Mouse (Mus musculus) monocyte, adult 2 months (primary cell): ENCODE data around the gene Mapk8ip2.
A peak's percentile ranks its signal among the peaks of the same experiment; 100 is the strongest.

Experiments used
- DNase-seq, 2 experiments: peaks; one replicate each; pipeline ENCODE4 v3.0.0; 2022; ENCODE audit warnings: low spot score in 2 of 2, low read depth in 1 of 2

Mapk8ip2 gene

DNA sequence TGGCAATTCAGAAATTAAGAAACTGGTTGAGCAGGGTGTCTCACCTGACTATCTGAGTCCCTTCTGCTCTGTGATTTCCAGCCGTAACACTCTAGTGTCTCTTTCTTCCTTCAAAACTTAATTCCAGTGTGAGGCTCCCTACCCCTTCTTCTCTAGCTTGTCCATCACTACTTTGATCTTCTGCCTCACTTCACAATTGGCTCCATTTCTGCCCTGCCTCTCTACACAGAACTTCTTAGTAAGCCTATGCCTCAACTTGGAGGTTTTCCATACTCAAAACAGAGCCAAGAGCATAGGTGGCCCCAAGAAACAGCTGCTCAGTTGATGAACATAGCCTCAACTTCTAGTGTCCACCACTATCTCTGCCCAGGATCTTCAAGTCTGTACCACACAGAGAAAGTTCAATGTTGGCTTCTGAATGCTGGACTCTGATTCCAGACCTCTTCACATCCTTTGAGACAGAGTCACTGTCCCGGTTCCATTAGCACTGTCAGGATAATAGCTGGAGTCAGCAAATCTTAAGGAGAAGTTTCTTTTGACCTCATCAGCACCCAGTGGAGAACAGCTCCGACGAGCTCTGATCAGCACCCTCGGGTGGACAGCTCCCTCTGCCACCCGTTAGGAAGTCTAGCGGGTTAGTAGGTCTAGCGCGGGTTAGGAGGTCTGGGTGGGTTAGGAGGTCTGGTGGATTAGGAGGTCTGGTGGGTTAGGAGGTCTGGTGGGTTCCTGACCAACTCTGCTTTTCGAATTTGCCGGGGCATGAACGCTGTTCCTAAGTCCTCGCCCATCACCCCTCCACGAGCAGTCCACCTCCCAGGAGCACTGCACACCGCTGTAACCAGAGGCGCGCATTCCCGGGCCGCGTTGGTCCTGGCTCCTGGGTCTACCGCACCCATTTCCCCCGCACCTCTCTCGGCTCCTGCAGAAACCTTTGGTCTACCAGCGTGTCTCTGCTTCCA is 528 bp upstream of the Mapk8ip2 start:
- no peak for DNase-seq

- DNase-seq = no peak
Measured at GRCm38 (mm10) chr15:89454857-89455256, 1.1 kb downstream of the Mapk8ip2 start.

- no peak for DNase-seq
Measured at GRCm38 (mm10) chr15:89455642-89456041, 1.9 kb downstream of the Mapk8ip2 start.

- DNase-seq = no peak
Measured at GRCm38 (mm10) chr15:89458942-89459341, 5.2 kb downstream of the Mapk8ip2 start.

- DNase-seq = no peak
Measured at GRCm38 (mm10) chr15:89459821-89460220, 6.1 kb downstream of the Mapk8ip2 start.

- no peak for DNase-seq
Measured at GRCm38 (mm10) chr15:89460298-89460697, 6.6 kb downstream of the Mapk8ip2 start.

DNA sequence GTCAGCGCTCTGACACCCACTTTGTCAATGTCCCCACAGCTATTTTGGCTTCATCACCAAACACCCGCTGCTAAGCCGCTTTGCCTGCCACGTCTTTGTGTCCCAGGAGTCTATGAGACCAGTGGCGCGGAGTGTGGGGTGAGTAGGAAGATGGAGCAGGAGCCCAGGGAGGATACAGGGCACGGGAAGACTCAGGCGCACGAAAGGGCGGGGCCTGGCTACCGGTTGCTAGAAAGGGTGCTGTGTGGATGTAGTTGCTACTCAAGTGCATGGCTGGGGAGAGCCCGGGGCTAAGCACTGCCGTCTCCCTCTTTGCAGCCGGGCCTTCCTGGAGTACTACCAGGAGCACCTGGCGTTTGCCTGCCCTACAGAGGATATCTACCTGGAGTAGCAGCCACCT is 7.6 kb downstream of the Mapk8ip2 start:
- no peak for DNase-seq

DNA sequence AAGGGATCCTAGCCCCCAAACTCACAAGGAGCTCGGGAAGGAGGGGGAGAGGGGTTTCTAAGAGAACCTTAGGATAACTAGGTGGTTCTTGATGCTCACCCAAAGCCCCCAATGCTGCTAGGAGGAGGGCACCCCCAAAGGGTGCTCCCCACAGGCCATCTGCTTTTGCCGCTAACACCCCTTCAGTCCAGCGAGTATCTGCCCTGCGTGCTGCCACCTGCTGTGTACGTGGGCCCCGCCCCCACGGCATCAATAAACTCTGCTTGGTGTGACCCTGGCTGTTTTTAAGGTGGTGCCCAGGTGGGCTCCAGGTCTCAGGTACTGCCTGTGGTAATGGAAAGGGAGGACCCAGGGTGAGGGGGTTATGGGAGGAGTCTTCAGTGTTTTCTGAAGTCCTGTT is 8.5 kb downstream of the Mapk8ip2 start:
- DNase-seq = no peak

- no peak for DNase-seq
Measured at GRCm38 (mm10) chr15:89463334-89464235, 9.9 kb downstream of the Mapk8ip2 start.

DNA sequence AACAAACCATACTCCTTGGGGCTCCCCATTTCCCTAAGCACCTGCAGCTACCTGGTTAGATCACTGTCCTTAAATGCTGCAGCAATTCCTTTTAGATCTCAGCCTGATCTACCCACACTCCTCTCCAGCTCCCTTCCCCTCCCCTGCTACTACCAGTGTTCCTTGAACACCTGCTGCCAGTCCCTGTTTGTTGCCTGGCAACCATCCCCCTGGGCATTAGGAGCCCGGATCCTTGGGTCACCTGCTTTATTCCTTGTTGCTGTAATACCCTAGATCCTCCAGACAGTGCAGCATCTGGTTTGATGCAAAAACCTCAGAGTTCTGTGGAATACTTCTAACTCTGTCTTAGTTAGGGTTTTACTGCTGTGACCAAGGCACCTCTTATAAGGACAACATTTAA is 11.3 kb downstream of the Mapk8ip2 start:
- DNase-seq = no peak

- DNase-seq = no peak
Measured at GRCm38 (mm10) chr15:89468577-89468976, 14.9 kb downstream of the Mapk8ip2 start.

DNA sequence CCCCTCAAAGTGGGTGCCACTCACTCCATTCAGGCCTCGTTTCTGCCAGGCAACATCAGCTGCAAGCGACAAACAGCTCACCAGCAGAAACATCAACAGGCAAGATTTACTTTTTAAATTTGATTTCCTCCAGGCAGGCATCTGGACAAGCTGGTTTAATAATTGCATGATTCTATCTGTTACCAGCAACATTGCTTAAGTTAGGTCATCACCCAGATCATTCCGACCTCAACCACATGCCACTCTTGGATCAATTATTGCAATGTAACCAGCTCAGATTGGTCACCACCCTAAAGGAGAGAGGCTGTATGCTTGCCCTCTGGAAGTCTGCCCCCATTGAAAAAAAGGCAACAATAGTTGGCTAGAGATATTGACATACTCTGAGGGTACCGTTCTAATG is 17.8 kb downstream of the Mapk8ip2 start:
- DNase-seq = no peak

- no peak for DNase-seq
Measured at GRCm38 (mm10) chr15:89473370-89473769, 19.7 kb downstream of the Mapk8ip2 start.

GRCm38 (mm10) chr15:89473921-89474320 is 20.2 kb downstream of the Mapk8ip2 start:
- DNase-seq = no peak

GRCm38 (mm10) chr15:89474596-89475292 is 21.0 kb downstream of the Mapk8ip2 start:
- no peak for DNase-seq

GRCm38 (mm10) chr15:89475293-89475600 is 21.5 kb downstream of the Mapk8ip2 start:
- DNase-seq = no peak

DNA sequence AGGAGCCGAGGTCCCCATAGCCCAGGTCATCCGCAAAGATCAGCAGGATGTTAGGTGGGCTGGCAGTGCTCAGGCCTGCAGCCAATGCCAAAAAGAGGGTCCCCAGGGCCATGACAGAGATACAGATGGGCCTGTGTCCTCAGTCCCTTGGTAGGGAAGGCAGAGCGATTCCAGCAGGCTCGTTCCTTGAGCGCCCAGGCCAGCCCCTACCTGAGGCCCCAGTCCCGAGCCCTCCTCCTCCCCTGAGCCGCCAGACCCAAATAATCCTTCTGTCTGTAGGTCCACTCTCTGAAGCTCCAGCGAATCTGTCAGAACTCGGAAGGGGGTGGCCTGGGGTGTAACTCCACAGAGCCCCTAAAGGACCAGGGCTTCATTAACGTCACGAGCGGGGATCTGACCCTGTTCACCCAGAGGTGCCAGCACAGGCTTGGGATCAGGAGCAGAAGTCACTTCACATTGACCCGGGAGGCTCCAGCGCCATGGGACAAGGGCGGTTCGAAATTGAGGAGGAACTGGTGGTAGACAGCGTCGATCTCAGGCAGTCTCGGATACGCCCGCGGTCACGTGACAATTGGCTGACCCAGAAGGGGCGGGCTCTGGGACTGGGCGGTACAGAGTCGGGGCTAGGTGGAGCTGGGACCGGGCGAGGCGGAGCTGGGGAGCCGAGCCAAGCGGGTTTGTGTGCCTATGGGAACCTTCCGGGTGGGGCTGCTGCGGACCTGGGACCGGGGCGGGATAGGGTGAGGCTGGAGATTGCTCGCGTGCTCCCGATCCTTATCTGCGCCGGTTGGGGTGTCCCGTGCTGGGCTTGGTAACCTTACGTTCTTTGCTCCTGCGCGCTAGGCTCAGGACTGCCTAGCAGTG is 22.1 kb downstream of the Mapk8ip2 start:
- DNase-seq = peak; percentile 71 to 89

DNA sequence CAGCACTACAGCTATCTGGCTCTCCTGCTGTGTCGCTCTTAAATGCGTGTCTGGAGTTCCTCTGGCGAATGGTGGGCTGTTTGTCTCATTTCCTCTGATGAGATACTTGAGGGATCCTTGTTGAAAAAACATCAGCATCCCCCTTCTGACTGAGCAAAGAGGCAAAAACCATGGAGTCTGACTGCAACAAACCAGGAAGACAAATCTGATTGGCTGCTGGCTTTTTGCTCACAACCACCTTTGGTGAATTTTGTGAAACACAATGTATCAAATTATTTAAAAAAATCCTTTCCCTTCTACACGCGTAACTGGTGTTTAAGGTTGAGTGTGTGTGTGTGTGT is 22.7 kb downstream of the Mapk8ip2 start:
- DNase-seq = no peak

GRCm38 (mm10) chr15:89477091-89477491 is 23.4 kb downstream of the Mapk8ip2 start, which contains the start of gene Arsa:
Arsa (minus strand) TSS chr15:89477425.
- no peak for DNase-seq

DNA sequence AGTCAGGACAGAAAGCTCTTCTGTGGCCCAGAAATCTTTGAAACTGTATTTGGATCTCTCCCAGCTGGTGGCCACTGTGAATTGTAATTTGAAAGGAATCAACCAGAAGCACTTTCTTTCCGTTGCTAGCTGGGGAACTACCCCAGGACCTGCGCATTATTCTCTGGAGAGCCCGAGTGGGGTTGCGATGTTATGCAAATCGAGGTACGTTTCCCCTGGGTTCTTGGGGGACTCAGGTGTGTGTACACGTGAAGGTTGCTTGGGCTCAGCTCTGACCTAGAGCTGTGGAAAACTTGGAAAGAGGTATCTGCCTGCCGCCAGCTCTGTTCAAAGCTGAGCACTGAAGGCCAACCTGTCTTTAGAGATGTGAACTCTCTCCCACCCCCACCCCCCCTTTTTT is 24.1 kb downstream of the Mapk8ip2 start:
- no peak for DNase-seq

GRCm38 (mm10) chr15:89478622-89479021 is 24.9 kb downstream of the Mapk8ip2 start:
- DNase-seq = no peak
